Mouse (Mus musculus): ENCODE results near the gene Gm20388. TPM values are rescaled to one million over a fixed set of nuclear protein-coding genes. Genes with fewer than 3 reads are reported as not detected.

Gm20388 gene
- total and polyA plus RNA-seq, 3 experiments: 0.02 to 0.05 TPM; not detected in 1

GRCm38 (mm10) chr8:123046706-123047105 is 3136.1 kb downstream of the Gm20388 start:
- H3K9me3 ChIP-seq (replicated peaks): peaks cover 5% of the 10 kb centered on the region; the same call in 1 of the 2 replicates
- peaks cover 22% of the 10 kb centered on the region for H3K36me3 ChIP-seq (replicated peaks)
- ATAC-seq (ENCODE audit: extremely low read depth, insufficient number of reproducible peaks, low FRiP score, poor library complexity, severe bottlenecking) (no peak), DNase-seq (ENCODE audit: low spot score) (no peak)
- H3K4me1 ChIP-seq (ENCODE audit: insufficient read depth, low read depth, low read length): peaks cover 14% of the 10 kb centered on the region
- H3K4me3 ChIP-seq (ENCODE audit: low read depth, low read length): no peak overlapping the region
- H3K27me3 ChIP-seq (ENCODE audit: insufficient read depth, low read length): no peaks in the 10 kb centered on the region
- no peak for TF ChIP-seq GATA2 (IDR thresholded peaks at IDR 0.05; ENCODE audit: borderline replicate concordance, low read depth, low read length)
- no peak for TF ChIP-seq TAL1 (conservative IDR thresholded peaks at IDR 0.05; ENCODE audit: low read depth, low read length)
- TF ChIP-seq CTCF (IDR thresholded peaks at IDR 0.05; ENCODE audit: low read depth, low read length): no peak
- no peak for TF ChIP-seq GATA1 (IDR thresholded peaks at IDR 0.05; ENCODE audit: borderline replicate concordance, low read length)
- TF ChIP-seq POLR2AphosphoS5 (IDR thresholded peaks at IDR 0.05; ENCODE audit: insufficient replicate concordance, low read depth, low read length): no peak

- H3K27me3 ChIP-seq (ENCODE audit: insufficient read depth, low read length): no peaks in the 10 kb centered on the region
- H3K4me3 ChIP-seq (ENCODE audit: low read depth, low read length): no peak overlapping the region
- ATAC-seq (ENCODE audit: extremely low read depth, insufficient number of reproducible peaks, low FRiP score, poor library complexity, severe bottlenecking) (no peak), DNase-seq (ENCODE audit: low spot score) (no peak)
- peaks cover 22% of the 10 kb centered on the region for H3K36me3 ChIP-seq (replicated peaks)
- H3K4me1 ChIP-seq (ENCODE audit: insufficient read depth, low read depth, low read length): peaks cover 18% of the 10 kb centered on the region
- no peak for TF ChIP-seq GATA1 (IDR thresholded peaks at IDR 0.05; ENCODE audit: borderline replicate concordance, low read length)
- no peak for TF ChIP-seq GATA2 (IDR thresholded peaks at IDR 0.05; ENCODE audit: borderline replicate concordance, low read depth, low read length)
- TF ChIP-seq POLR2AphosphoS5 (IDR thresholded peaks at IDR 0.05; ENCODE audit: insufficient replicate concordance, low read depth, low read length): no peak
- TF ChIP-seq CTCF (IDR thresholded peaks at IDR 0.05; ENCODE audit: low read depth, low read length): no peak
- no peak for TF ChIP-seq TAL1 (conservative IDR thresholded peaks at IDR 0.05; ENCODE audit: low read depth, low read length)
- H3K9me3 ChIP-seq (replicated peaks): peaks cover 5% of the 10 kb centered on the region; the same call in 1 of the 2 replicates
Observed at GRCm38 (mm10) chr8:123047827-123048226, 3137.2 kb downstream of the Gm20388 start.

- H3K27me3 ChIP-seq (ENCODE audit: insufficient read depth, low read length): no peaks in the 10 kb centered on the region
- H3K36me3 ChIP-seq (replicated peaks): peaks cover 22% of the 10 kb centered on the region
- no peak for ATAC-seq (ENCODE audit: extremely low read depth, insufficient number of reproducible peaks, low FRiP score, poor library complexity, severe bottlenecking)
- TF ChIP-seq GATA1 (IDR thresholded peaks at IDR 0.05; ENCODE audit: borderline replicate concordance, low read length) (no peak), TAL1 (conservative IDR thresholded peaks at IDR 0.05; ENCODE audit: low read depth, low read length) (no peak), POLR2AphosphoS5 (IDR thresholded peaks at IDR 0.05; ENCODE audit: insufficient replicate concordance, low read depth, low read length) (no peak), CTCF (IDR thresholded peaks at IDR 0.05; ENCODE audit: low read depth, low read length) (no peak), GATA2 (IDR thresholded peaks at IDR 0.05; ENCODE audit: borderline replicate concordance, low read depth, low read length) (no peak)
- DNase-seq (ENCODE audit: low spot score): no peak
- H3K4me3 ChIP-seq (ENCODE audit: low read depth, low read length): no peak overlapping the region
- peaks cover 16% of the 10 kb centered on the region for H3K4me1 ChIP-seq (ENCODE audit: insufficient read depth, low read depth, low read length)
- H3K9me3 ChIP-seq (replicated peaks): peaks cover 5% of the 10 kb centered on the region; the same call in 1 of the 2 replicates
Observed at GRCm38 (mm10) chr8:123048402-123048801, 3137.8 kb downstream of the Gm20388 start.

GRCm38 (mm10) chr8:123051458-123051857 is 3140.8 kb downstream of the Gm20388 start:
- ATAC-seq (ENCODE audit: extremely low read depth, insufficient number of reproducible peaks, low FRiP score, poor library complexity, severe bottlenecking): no peak
- H3K9me3 ChIP-seq (replicated peaks): no peaks in the 10 kb centered on the region
- H3K27me3 ChIP-seq (ENCODE audit: insufficient read depth, low read length): no peaks in the 10 kb centered on the region
- TF ChIP-seq CTCF (IDR thresholded peaks at IDR 0.05; ENCODE audit: low read depth, low read length) (no peak), POLR2AphosphoS5 (IDR thresholded peaks at IDR 0.05; ENCODE audit: insufficient replicate concordance, low read depth, low read length) (no peak), GATA2 (IDR thresholded peaks at IDR 0.05; ENCODE audit: borderline replicate concordance, low read depth, low read length) (no peak), TAL1 (conservative IDR thresholded peaks at IDR 0.05; ENCODE audit: low read depth, low read length) (no peak), GATA1 (IDR thresholded peaks at IDR 0.05; ENCODE audit: borderline replicate concordance, low read length) (no peak)
- H3K4me1 ChIP-seq (ENCODE audit: insufficient read depth, low read depth, low read length): peaks cover 6% of the 10 kb centered on the region
- no peak for DNase-seq (ENCODE audit: low spot score)
- peaks cover 12% of the 10 kb centered on the region for H3K36me3 ChIP-seq (replicated peaks)
- no peak overlapping the region for H3K4me3 ChIP-seq (ENCODE audit: low read depth, low read length)

- H3K9me3 ChIP-seq (replicated peaks): no peaks in the 10 kb centered on the region
- TF ChIP-seq POLR2AphosphoS5 (IDR thresholded peaks at IDR 0.05; ENCODE audit: insufficient replicate concordance, low read depth, low read length) (no peak), GATA1 (IDR thresholded peaks at IDR 0.05; ENCODE audit: borderline replicate concordance, low read length) (no peak), CTCF (IDR thresholded peaks at IDR 0.05; ENCODE audit: low read depth, low read length) (no peak), TAL1 (conservative IDR thresholded peaks at IDR 0.05; ENCODE audit: low read depth, low read length) (no peak), GATA2 (IDR thresholded peaks at IDR 0.05; ENCODE audit: borderline replicate concordance, low read depth, low read length) (no peak)
- DNase-seq (ENCODE audit: low spot score) (no peak), ATAC-seq (ENCODE audit: extremely low read depth, insufficient number of reproducible peaks, low FRiP score, poor library complexity, severe bottlenecking) (no peak)
- peaks cover 52% of the 10 kb centered on the region for H3K36me3 ChIP-seq (replicated peaks)
- peaks cover 35% of the 10 kb centered on the region for H3K4me1 ChIP-seq (ENCODE audit: insufficient read depth, low read depth, low read length)
- no peaks in the 10 kb centered on the region for H3K27me3 ChIP-seq (ENCODE audit: insufficient read depth, low read length)
- H3K4me3 ChIP-seq (ENCODE audit: low read depth, low read length): no peak within 1 kb of the TSS
Observed at GRCm38 (mm10) chr8:123062721-123063120, 3152.1 kb downstream of the Gm20388 start, which contains the start of gene Spg7. Gene Spg7, plus strand, starts transcription at chr8:123062942.

- Histone ChIP-seq H3K36me3 (replicated peaks) (peaks cover 59% of the 10 kb centered on the region), H3K4me3 (ENCODE audit: low read depth, low read length) (peak overlapping the region; percentile 85; the same call in 1 of the 2 replicates), H3K9me3 (replicated peaks) (no peaks in the 10 kb centered on the region), H3K4me1 (ENCODE audit: insufficient read depth, low read depth, low read length) (peaks cover 35% of the 10 kb centered on the region), H3K27me3 (ENCODE audit: insufficient read depth, low read length) (no peaks in the 10 kb centered on the region)
- no peak for DNase-seq (ENCODE audit: low spot score)
- no peak for ATAC-seq (ENCODE audit: extremely low read depth, insufficient number of reproducible peaks, low FRiP score, poor library complexity, severe bottlenecking)
- no peak for TF ChIP-seq GATA1 (IDR thresholded peaks at IDR 0.05; ENCODE audit: borderline replicate concordance, low read length)
- no peak for TF ChIP-seq CTCF (IDR thresholded peaks at IDR 0.05; ENCODE audit: low read depth, low read length)
- no peak for TF ChIP-seq POLR2AphosphoS5 (IDR thresholded peaks at IDR 0.05; ENCODE audit: insufficient replicate concordance, low read depth, low read length)
- TF ChIP-seq TAL1 (conservative IDR thresholded peaks at IDR 0.05; ENCODE audit: low read depth, low read length): no peak
- no peak for TF ChIP-seq GATA2 (IDR thresholded peaks at IDR 0.05; ENCODE audit: borderline replicate concordance, low read depth, low read length)
Observed at GRCm38 (mm10) chr8:123064072-123064471, 3153.4 kb downstream of the Gm20388 start.

Measured in G1E (cell line).